Mouse (Mus musculus) MEL (cell line): Measurements from ENCODE around the gene Trappc10. TPM values are rescaled to one million over a fixed set of nuclear protein-coding genes. Genes with fewer than 3 reads are reported as not detected.

Source experiments
- DNase-seq: peaks from one replicate; pipeline ENCODE4 v3.0.0; 2011; ENCODE audit warnings: low read depth, low spot score
- H3K27ac ChIP-seq: 2 replicates; pipeline ENCODE4 v1.5.1; 2012; ENCODE audit warnings: low read depth, mild to moderate bottlenecking, control low read depth, low read length, moderate library complexity; ENCODE audit not compliant: control insufficient read depth
- H3K27me3 ChIP-seq, 2 experiments: fragments of 150-350 bp in 1 of 2; sonication (generic) in 1 of 2; 2 replicates each; pipeline ENCODE4 v1.6.1; 2012; ENCODE audit warnings: low read length in 2 of 2, mild to moderate bottlenecking in 2 of 2, improper control_type of control experiment in 1 of 2, moderate library complexity in 1 of 2; ENCODE audit not compliant: insufficient read depth in 2 of 2, control insufficient read depth in 1 of 2
- H3K36me3 ChIP-seq, 2 experiments: 2 replicates each; pipeline ENCODE4 v1.6.1; 2012 to 2014; ENCODE audit warnings: low read length in 2 of 2, improper control_type of control experiment in 1 of 2, inconsistent platforms in 1 of 2, mild to moderate bottlenecking in 1 of 2; ENCODE audit not compliant: insufficient read depth in 2 of 2, control insufficient read depth in 1 of 2
- H3K4me1 ChIP-seq, 2 experiments: fragments of 150-350 bp in 1 of 2; sonication (generic) in 1 of 2; 2 replicates each; pipeline ENCODE4 v1.6.1; 2012; ENCODE audit warnings: low read length in 2 of 2, improper control_type of control experiment in 1 of 2, mild to moderate bottlenecking in 1 of 2; ENCODE audit not compliant: insufficient read depth in 2 of 2, control insufficient read depth in 1 of 2
- H3K4me3 ChIP-seq, 2 experiments: fragments of 150-350 bp in 1 of 2; sonication (generic) in 1 of 2; 2 replicates each; pipeline ENCODE4 v1.5.1; 2012; ENCODE audit warnings: low read depth in 2 of 2, low read length in 2 of 2, mild to moderate bottlenecking in 2 of 2, moderate library complexity in 2 of 2, control low read depth in 1 of 2, improper control_type of control experiment in 1 of 2; ENCODE audit not compliant: control insufficient read depth in 1 of 2, insufficient read depth in 1 of 2
- H3K79me2 ChIP-seq: 2 replicates; pipeline ENCODE4 v1.6.1; 2012; ENCODE audit warnings: mild to moderate bottlenecking, low read length, moderate library complexity; ENCODE audit not compliant: control insufficient read depth, poor library complexity, insufficient read depth
- H3K9ac ChIP-seq: 2 replicates; pipeline ENCODE4 v1.6.1; 2012; ENCODE audit warnings: low read depth, mild to moderate bottlenecking, control low read depth, low read length, moderate library complexity; ENCODE audit not compliant: control insufficient read depth, poor library complexity, severe bottlenecking
- H3K9me3 ChIP-seq: fragments of 150-350 bp; sonication (generic); replicated peaks from 2 replicates; pipeline ENCODE4 v1.6.1; 2012; ENCODE audit warnings: mild to moderate bottlenecking, low read length, improper control_type of control experiment, moderate library complexity; ENCODE audit not compliant: insufficient read depth
- BHLHE40 ChIP-seq: IDR thresholded peaks from 2 replicates; pipeline ENCODE4 v1.6.1; 2012; ENCODE audit warnings: low read depth, mild to moderate bottlenecking, inconsistent platforms, low read length, improper control_type of control experiment, borderline replicate concordance
- CHD2 ChIP-seq: IDR thresholded peaks from 2 replicates; pipeline ENCODE4 v1.6.1; 2011; ENCODE audit warnings: low read length, improper control_type of control experiment
- CTCF ChIP-seq, 3 experiments: IDR thresholded peaks in 2 of 3; conservative IDR thresholded peaks in 1 of 3; 2 replicates each; pipeline ENCODE4 v1.5.1; 2011 to 2012; ENCODE audit warnings: low read length in 3 of 3, low read depth in 2 of 3, mild to moderate bottlenecking in 2 of 3, improper control_type of control experiment in 1 of 3, inconsistent platforms in 1 of 3, mixed read lengths in 1 of 3, moderate library complexity in 1 of 3; ENCODE audit not compliant: control insufficient read depth in 1 of 3, insufficient read depth in 1 of 3, poor library complexity in 1 of 3, severe bottlenecking in 1 of 3
- E2F4 ChIP-seq: IDR thresholded peaks from 2 replicates; pipeline ENCODE4 v1.6.1; 2011; ENCODE audit warnings: low read depth, low read length, improper control_type of control experiment, borderline replicate concordance
- ELF1 ChIP-seq: IDR thresholded peaks from 2 replicates; pipeline ENCODE4 v1.6.1; 2014; ENCODE audit warnings: low read depth, mild to moderate bottlenecking, inconsistent platforms, low read length, improper control_type of control experiment, moderate library complexity
- ETS1 ChIP-seq: IDR thresholded peaks from 2 replicates; pipeline ENCODE4 v1.6.1; 2012; ENCODE audit warnings: low read depth, mild to moderate bottlenecking, inconsistent platforms, low read length, improper control_type of control experiment, moderate library complexity
- GATA1 ChIP-seq: IDR thresholded peaks from 2 replicates; pipeline ENCODE4 v1.6.1; 2011; ENCODE audit warnings: low read depth, low read length, improper control_type of control experiment
- HCFC1 ChIP-seq: IDR thresholded peaks from 2 replicates; pipeline ENCODE4 v1.6.1; 2012; ENCODE audit warnings: low read depth, mild to moderate bottlenecking, inconsistent platforms, low read length, improper control_type of control experiment, moderate library complexity
- JUND ChIP-seq: IDR thresholded peaks from 2 replicates; pipeline ENCODE4 v1.6.1; 2011; ENCODE audit warnings: low read depth, mild to moderate bottlenecking, improper control_type of control experiment, low read length
- MAFK ChIP-seq: IDR thresholded peaks from 2 replicates; pipeline ENCODE4 v1.6.1; 2011; ENCODE audit warnings: low read depth, mild to moderate bottlenecking, low read length, improper control_type of control experiment, borderline replicate concordance
- MXI1 ChIP-seq: IDR thresholded peaks from 2 replicates; pipeline ENCODE4 v1.6.1; 2011; ENCODE audit warnings: mild to moderate bottlenecking, low read depth, low read length, improper control_type of control experiment
- MYB ChIP-seq: IDR thresholded peaks from 2 replicates; pipeline ENCODE4 v1.6.1; 2011; ENCODE audit warnings: mild to moderate bottlenecking, low read depth, low read length, improper control_type of control experiment
- NELFE ChIP-seq: IDR thresholded peaks from 2 replicates; pipeline ENCODE4 v1.6.1; 2011; ENCODE audit warnings: low read depth, low read length, improper control_type of control experiment
- POLR2A ChIP-seq, 2 experiments: IDR thresholded peaks; 2 replicates each; pipeline ENCODE4 v1.6.1; 2011 to 2012; ENCODE audit warnings: low read length in 2 of 2, mild to moderate bottlenecking in 2 of 2, control low read depth in 1 of 2, improper control_type of control experiment in 1 of 2, low read depth in 1 of 2, moderate library complexity in 1 of 2; ENCODE audit not compliant: control insufficient read depth in 1 of 2, insufficient read depth in 1 of 2, poor library complexity in 1 of 2
- POLR2AphosphoS2 ChIP-seq: IDR thresholded peaks from 2 replicates; pipeline ENCODE4 v1.6.1; 2011; ENCODE audit warnings: low read length, improper control_type of control experiment
- POLR2AphosphoS5 ChIP-seq: IDR thresholded peaks from 2 replicates; pipeline ENCODE4 v1.6.1; 2012; ENCODE audit warnings: low read depth, borderline replicate concordance, mild to moderate bottlenecking, inconsistent platforms, low read length, moderate library complexity, mixed read lengths
- RAD21 ChIP-seq: IDR thresholded peaks from 2 replicates; pipeline ENCODE4 v1.6.1; 2011; ENCODE audit warnings: mild to moderate bottlenecking, low read depth, low read length, improper control_type of control experiment
- SMC3 ChIP-seq: IDR thresholded peaks from 2 replicates; pipeline ENCODE4 v1.6.1; 2011; ENCODE audit warnings: low read depth, low read length, improper control_type of control experiment
- TAL1 ChIP-seq: IDR thresholded peaks from 2 replicates; pipeline ENCODE4 v1.6.1; 2012; ENCODE audit warnings: mild to moderate bottlenecking, inconsistent platforms, low read length, moderate library complexity, mixed read lengths
- UBTF ChIP-seq: IDR thresholded peaks from 2 replicates; pipeline ENCODE4 v1.6.1; 2012; ENCODE audit warnings: low read depth, mild to moderate bottlenecking, inconsistent platforms, low read length, improper control_type of control experiment, moderate library complexity, borderline replicate concordance; ENCODE audit not compliant: insufficient read depth
- USF2 ChIP-seq, 2 experiments: IDR thresholded peaks; 2 replicates each; pipeline ENCODE4 v1.6.1; 2011 to 2012; ENCODE audit warnings: improper control_type of control experiment in 2 of 2, low read length in 2 of 2, borderline replicate concordance in 1 of 2, inconsistent platforms in 1 of 2, low read depth in 1 of 2, mild to moderate bottlenecking in 1 of 2; ENCODE audit not compliant: insufficient read depth in 1 of 2
- ZC3H11A ChIP-seq: IDR thresholded peaks from 2 replicates; pipeline ENCODE4 v1.6.1; 2012; ENCODE audit warnings: low read depth, mild to moderate bottlenecking, inconsistent platforms, low read length, improper control_type of control experiment
- ZKSCAN1 ChIP-seq: IDR thresholded peaks from 2 replicates; pipeline ENCODE4 v1.6.1; 2012; ENCODE audit warnings: low read depth, mild to moderate bottlenecking, inconsistent platforms, low read length, improper control_type of control experiment, moderate library complexity
- ZNF384 ChIP-seq: IDR thresholded peaks from 2 replicates; pipeline ENCODE4 v1.6.1; 2012; ENCODE audit warnings: low read depth, mild to moderate bottlenecking, inconsistent platforms, low read length, improper control_type of control experiment
- polyA plus RNA-seq, 2 experiments: library from polyadenylated mRNA; stranded (reverse) in 1 of 2; unstranded in 1 of 2; fragments of >175 nt in 1 of 2; fragments of >200 nt in 1 of 2; gene quantifications; 2 replicates each; pipeline versions ENCODE4 v1.2.1 to v1.2.4; 2012; ENCODE audit warnings: low replicate concordance in 2 of 2, low read depth in 1 of 2; ENCODE audit not compliant: insufficient read length in 2 of 2, insufficient read depth in 1 of 2, missing spikeins in 1 of 2
- total RNA-seq: library from RNA; depleted of rRNA; stranded (reverse); fragments of 300-350 nt; gene quantifications from 2 replicates; pipeline ENCODE4 v1.2.3, GENCODE M21; 2012

The Trappc10 gene
- total and polyA plus RNA-seq, 3 experiments, result 26.1 to 35.5 TPM; not detected in 1

GRCm38 (mm10) chr10:78164786-78165185, 79.7 kb downstream of the Trappc10 start:
- Histone ChIP-seq H3K9me3 (no peaks in the 10 kb centered on the region), H3K4me3 (no peak overlapping the region), H3K4me1 (peaks cover 0 to 10% of the 10 kb centered on the region in 2 experiments; a peak in 2 of 4 replicates), H3K27ac (no peak overlapping the region), H3K36me3 (peaks cover 0 to 9% of the 10 kb centered on the region in 2 experiments; a peak in 2 of 4 replicates), H3K9ac (no peak overlapping the region), H3K27me3 (no peaks in the 10 kb centered on the region), H3K79me2 (peaks cover 5% of the 10 kb centered on the region; the same call in 1 of the 2 replicates)
- TF ChIP-seq SMC3, result no peak
- TF ChIP-seq MYB, result no peak
- no peak for TF ChIP-seq CHD2
- no peak for TF ChIP-seq POLR2AphosphoS5
- no peak for TF ChIP-seq ZC3H11A
- TF ChIP-seq E2F4, result no peak
- no peak for TF ChIP-seq UBTF
- TF ChIP-seq HCFC1, result no peak
- TF ChIP-seq MXI1, result no peak
- no peak for DNase-seq

GRCm38 (mm10) chr10:78163923-78164322, 80.5 kb downstream of the Trappc10 start:
- no peak for TF ChIP-seq ELF1
- peak; percentile 46 for TF ChIP-seq RAD21
- TF ChIP-seq NELFE, result no peak
- no peak for TF ChIP-seq UBTF
- no peak for TF ChIP-seq ZKSCAN1
- no peak for TF ChIP-seq TAL1
- no peak for TF ChIP-seq JUND
- TF ChIP-seq POLR2AphosphoS2, result no peak
- 0 out of 2 replicates have a peak, but pooled peaks have one; percentile 19 for TF ChIP-seq MXI1
- no peak for TF ChIP-seq GATA1
- TF ChIP-seq USF2 (IDR thresholded peaks at IDR 0.05; ENCODE audit: borderline replicate concordance in 1 of 2, insufficient read depth in 1 of 2, low read depth in 1 of 2, low read length in 2 of 2), result no peak
- no peak for TF ChIP-seq POLR2AphosphoS5
- TF ChIP-seq ZC3H11A, result peak; percentile 30; the same call in 1 of the 2 replicates
- peak; percentile 79 to 82 (median 82) for TF ChIP-seq CTCF (IDR thresholded peaks at IDR 0.05 in 2 of 3, conservative IDR thresholded peaks at IDR 0.05 in 1 of 3; ENCODE audit: control insufficient read depth in 1 of 3, insufficient read depth in 1 of 3, low read depth in 2 of 3, low read length in 3 of 3, poor library complexity in 1 of 3, severe bottlenecking in 1 of 3)
- TF ChIP-seq POLR2A (IDR thresholded peaks at IDR 0.05; ENCODE audit: control insufficient read depth in 1 of 2, insufficient read depth in 1 of 2, low read depth in 1 of 2, low read length in 2 of 2, poor library complexity in 1 of 2), result no peak
- TF ChIP-seq BHLHE40, result no peak
- TF ChIP-seq SMC3, result peak; percentile 84
- no peak for TF ChIP-seq ZNF384
- no peak for TF ChIP-seq ETS1
- no peak for TF ChIP-seq MAFK
- Histone ChIP-seq H3K27ac (no peak overlapping the region), H3K4me3 (no peak overlapping the region), H3K36me3 (peaks cover 0 to 9% of the 10 kb centered on the region in 2 experiments; a peak in 2 of 4 replicates), H3K27me3 (no peaks in the 10 kb centered on the region), H3K4me1 (peaks cover 0 to 9% of the 10 kb centered on the region in 2 experiments; a peak in 2 of 4 replicates), H3K9ac (no peak overlapping the region), H3K9me3 (no peaks in the 10 kb centered on the region), H3K79me2 (0 out of 2 replicates have a peak, but pooled peaks cover 1% of the 10 kb centered on the region)
- DNase-seq, result peak; percentile 79
